Mouse (Mus musculus) heart, embryonic 16.5 days (tissue): ENCODE data around the gene Eif4enif1. TPM values are rescaled to one million over a fixed set of nuclear protein-coding genes. Genes with fewer than 3 reads are reported as not detected.
"Not testable (repeated sequence)": the region's sequence is repeated elsewhere in the genome, so short reads cannot be mapped to it uniquely, and the experiment has no call there.

Source experiments
- ATAC-seq: fragments of 200-750 bp; cut with Nextera tagmentation; replicated peaks from 2 replicates; pipeline ENCODE4 v1.8.0; 2017; ENCODE audit warnings: moderate number of reproducible peaks; ENCODE audit not compliant: insufficient read depth, low FRiP score; ENCODE audit errors: extremely low read depth
- H3K27ac ChIP-seq: fragments of 300-500 bp; sonication (generic); 2 replicates; pipeline ENCODE4 v1.5.1; 2014; ENCODE audit warnings: mild to moderate bottlenecking, low read length, control low read depth, moderate library complexity
- H3K27me3 ChIP-seq: fragments of 300-500 bp; sonication (generic); 2 replicates; pipeline ENCODE4 v1.6.1; 2014; ENCODE audit warnings: low read length, mixed read lengths; ENCODE audit not compliant: control insufficient read depth, insufficient read depth
- H3K36me3 ChIP-seq: fragments of 300-500 bp; sonication (generic); 2 replicates; pipeline ENCODE4 v1.6.1; 2014; ENCODE audit not compliant: control insufficient read depth, insufficient read depth
- H3K4me1 ChIP-seq: fragments of 300-500 bp; sonication (generic); 2 replicates; pipeline ENCODE4 v1.6.1; 2014; ENCODE audit warnings: low read length, mixed read lengths; ENCODE audit not compliant: control insufficient read depth, insufficient read depth
- H3K4me2 ChIP-seq: fragments of 300-500 bp; sonication (generic); 2 replicates; pipeline ENCODE4 v1.6.1; 2014; ENCODE audit warnings: low read depth, mild to moderate bottlenecking, control low read depth, low read length
- H3K4me3 ChIP-seq: fragments of 300-500 bp; sonication (generic); 2 replicates; pipeline ENCODE4 v1.5.1; 2014; ENCODE audit warnings: mild to moderate bottlenecking, control low read depth, low read length
- H3K9ac ChIP-seq: fragments of 300-500 bp; sonication (generic); 2 replicates; pipeline ENCODE4 v1.6.1; 2014; ENCODE audit warnings: low read length, control low read depth
- H3K9me3 ChIP-seq: fragments of 300-500 bp; sonication (generic); replicated peaks from 2 replicates; pipeline ENCODE4 v1.6.1; 2016; ENCODE audit warnings: low read length; ENCODE audit not compliant: control insufficient read depth
- WGBS: fragments of 180-500 bp; shearing (Covaris S2); extraction: QIAGEN DNeasy Blood & Tissue Kit; methylation state at CpG from one replicate; pipeline ENCODE4 v1.1.7; 2014; 5-methylcytosine and 5-hydroxymethylcytosine counted together
- polyA plus RNA-seq: library from polyadenylated mRNA; unstranded; fragments of >200 nt; fragmentation: Nextera tagmentation; extraction: Ambion mirVana; gene quantifications from 2 replicates; pipeline ENCODE4 v1.2.1, GENCODE M21; 2015

The Eif4enif1 gene
- polyA plus RNA-seq, 1 experiment from 2014 or later, result 31.9 TPM

- not testable (repeated sequence) for H3K27me3 ChIP-seq, ATAC-seq, H3K27ac ChIP-seq, H3K4me2 ChIP-seq, H3K9ac ChIP-seq, H3K9me3 ChIP-seq, H3K36me3 ChIP-seq, H3K4me1 ChIP-seq, H3K4me3 ChIP-seq
- WGBS, result 83% methylated on average over 7 of the region's 7 CpGs
These were observed 22.5 kb upstream of the Eif4enif1 start for GRCm38 (mm10) chr11:3179726-3180092.

- not testable (repeated sequence) for H3K4me3 ChIP-seq
- 66% methylated on average over 6 of the region's 6 CpGs for WGBS
These were observed 21.6 kb upstream of the Eif4enif1 start for GRCm38 (mm10) chr11:3180510-3181160.

GRCm38 (mm10) chr11:3181250-3181649 is 20.9 kb upstream of the Eif4enif1 start:
- not testable (repeated sequence) for H3K9ac ChIP-seq, H3K27me3 ChIP-seq, H3K36me3 ChIP-seq, H3K4me3 ChIP-seq, H3K9me3 ChIP-seq, H3K4me2 ChIP-seq, H3K27ac ChIP-seq, H3K4me1 ChIP-seq, ATAC-seq
- WGBS, result 53% methylated on average over 4 of the region's 4 CpGs

More at GRCm38 (mm10) chr11:3180510-3181160, 21.6 kb upstream of the Eif4enif1 start:
- not testable (repeated sequence) for H3K9ac ChIP-seq, H3K36me3 ChIP-seq, H3K27ac ChIP-seq, H3K9me3 ChIP-seq, H3K4me1 ChIP-seq, H3K4me2 ChIP-seq, H3K27me3 ChIP-seq, ATAC-seq

- H3K9ac ChIP-seq, H3K9me3 ChIP-seq, H3K4me3 ChIP-seq, H3K4me2 ChIP-seq, H3K36me3 ChIP-seq, H3K27ac ChIP-seq, H3K4me1 ChIP-seq, H3K27me3 ChIP-seq, ATAC-seq: not testable (repeated sequence)
- 48% methylated on average over 1 of the region's 1 CpGs for WGBS
These were observed 20.2 kb upstream of the Eif4enif1 start for GRCm38 (mm10) chr11:3181971-3182370.

- not testable (repeated sequence) for H3K9me3 ChIP-seq, H3K36me3 ChIP-seq, H3K4me1 ChIP-seq, H3K9ac ChIP-seq, H3K27ac ChIP-seq, H3K4me2 ChIP-seq, ATAC-seq, H3K27me3 ChIP-seq, H3K4me3 ChIP-seq
- WGBS, result 58% methylated on average over 1 of the region's 1 CpGs
These were observed 19.5 kb upstream of the Eif4enif1 start for GRCm38 (mm10) chr11:3182707-3183106.

GRCm38 (mm10) chr11:3193363-3193762 is 8.8 kb upstream of the Eif4enif1 start, which contains the start of gene Sfi1:
Sfi1 (minus strand) TSS chr11:3193463.
- no peak within 1 kb of the TSS for H3K9ac ChIP-seq
- 82% methylated on average over 25 of the region's 25 CpGs for WGBS
- H3K4me2 ChIP-seq, result no peak within 1 kb of the TSS
- no peaks in the 10 kb centered on the region for H3K9me3 ChIP-seq
- no peak for ATAC-seq
- no peak within 1 kb of the TSS for H3K4me3 ChIP-seq
- no peaks in the 10 kb centered on the region for H3K4me1 ChIP-seq
- H3K36me3 ChIP-seq, result no peaks in the 10 kb centered on the region
- H3K27me3 ChIP-seq, result no peaks in the 10 kb centered on the region
- H3K27ac ChIP-seq, result no peak within 1 kb of the TSS

- H3K27me3 ChIP-seq, ATAC-seq, H3K4me3 ChIP-seq, H3K36me3 ChIP-seq, H3K4me2 ChIP-seq, H3K9me3 ChIP-seq, H3K9ac ChIP-seq, H3K27ac ChIP-seq, H3K4me1 ChIP-seq: not testable (repeated sequence)
- WGBS, result 89% methylated on average over 7 of the region's 7 CpGs
These were observed 1.6 kb upstream of the Eif4enif1 start for GRCm38 (mm10) chr11:3200636-3201035.

- H3K9me3 ChIP-seq, result no peaks in the 10 kb centered on the region
- ATAC-seq, result no peak
- H3K27me3 ChIP-seq, result no peaks in the 10 kb centered on the region
- peaks cover 7% of the 10 kb centered on the region; the same call in 1 of the 2 replicates for H3K36me3 ChIP-seq
- H3K9ac ChIP-seq, result peak overlapping the region; percentile 48
- peak overlapping the region; percentile 33 for H3K4me2 ChIP-seq
- H3K4me1 ChIP-seq, result no peaks in the 10 kb centered on the region
- H3K27ac ChIP-seq, result peak overlapping the region; percentile 1; the same call in 1 of the 2 replicates
- WGBS, result 6% methylated on average over 16 of the region's 16 CpGs
- peak overlapping the region; percentile 49 for H3K4me3 ChIP-seq
These were observed 614 bp upstream of the Eif4enif1 start for GRCm38 (mm10) chr11:3201326-3202230.
